Mouse (Mus musculus) cerebellum, postnatal 10 days (tissue): ENCODE results near the gene Tbx19.

ENCODE experiments used
- DNase-seq, 2 experiments: peaks; one replicate each; pipeline ENCODE4 v3.0.0; 2021; ENCODE audit warnings: mixed read lengths in 2 of 2

Tbx19 gene

GRCm38 (mm10) chr1:165110659-165111058 is 49.9 kb downstream of the Tbx19 start:
- peak; percentile 60 to 63 for DNase-seq

GRCm38 (mm10) chr1:165109135-165109534 is 51.4 kb downstream of the Tbx19 start:
- no peak for DNase-seq

GRCm38 (mm10) chr1:165108477-165108876 is 52.1 kb downstream of the Tbx19 start:
- no peak for DNase-seq

GRCm38 (mm10) chr1:165106011-165106385 is 54.6 kb downstream of the Tbx19 start:
- no peak for DNase-seq

GRCm38 (mm10) chr1:165105270-165106010 is 55.1 kb downstream of the Tbx19 start:
- peak; percentile 14 to 29 for DNase-seq

- peak; percentile 12 to 21 for DNase-seq
Measured at GRCm38 (mm10) chr1:165104707-165105259, 55.8 kb downstream of the Tbx19 start.

GRCm38 (mm10) chr1:165099569-165099968 is 61.0 kb downstream of the Tbx19 start:
- no peak for DNase-seq

- DNase-seq: no peak
Measured at GRCm38 (mm10) chr1:165094871-165095270, 65.7 kb downstream of the Tbx19 start.

GRCm38 (mm10) chr1:165091721-165092120 is 68.9 kb downstream of the Tbx19 start:
- DNase-seq: peak; percentile 77 to 81

GRCm38 (mm10) chr1:165089556-165089955 is 71.0 kb downstream of the Tbx19 start:
- no peak for DNase-seq
